Mouse (Mus musculus): ENCODE measurements around the gene Tyw5.

DNA sequence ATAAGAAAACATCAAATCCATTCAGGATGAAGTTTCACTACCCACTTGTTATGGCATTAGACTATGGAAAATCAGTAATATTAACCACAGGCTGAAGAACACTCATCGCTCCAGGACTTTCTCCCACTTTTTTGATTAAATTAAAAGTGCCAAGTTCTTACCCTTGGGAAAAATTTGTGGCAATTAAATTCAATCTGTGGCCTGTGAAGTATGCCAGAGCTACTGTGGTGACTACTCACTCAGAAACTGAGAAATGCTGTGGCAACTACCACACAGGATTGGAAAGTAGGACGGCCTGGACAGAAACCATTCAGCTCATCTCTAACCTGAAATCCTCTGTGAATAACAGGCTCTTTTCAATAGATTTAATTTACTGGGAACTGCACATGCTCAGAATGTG lies 6.6 kb downstream of the Tyw5 start:
- no peak for TF ChIP-seq CTCF (IDR thresholded peaks at IDR 0.05; ENCODE audit: low read depth, low read length)
- TF ChIP-seq GATA1 (IDR thresholded peaks at IDR 0.05; ENCODE audit: borderline replicate concordance, low read length): no peak
- no peak for TF ChIP-seq TAL1 (conservative IDR thresholded peaks at IDR 0.05; ENCODE audit: low read depth, low read length)
- no peak for TF ChIP-seq POLR2AphosphoS5 (IDR thresholded peaks at IDR 0.05; ENCODE audit: insufficient replicate concordance, low read depth, low read length)
- no peak for TF ChIP-seq GATA2 (IDR thresholded peaks at IDR 0.05; ENCODE audit: borderline replicate concordance, low read depth, low read length)
